Mouse (Mus musculus): ENCODE results near the gene Shd.
"Not testable (repeated sequence)": the region's sequence is repeated elsewhere in the genome, so short reads cannot be mapped to it uniquely, and the experiment has no call there.

DNA sequence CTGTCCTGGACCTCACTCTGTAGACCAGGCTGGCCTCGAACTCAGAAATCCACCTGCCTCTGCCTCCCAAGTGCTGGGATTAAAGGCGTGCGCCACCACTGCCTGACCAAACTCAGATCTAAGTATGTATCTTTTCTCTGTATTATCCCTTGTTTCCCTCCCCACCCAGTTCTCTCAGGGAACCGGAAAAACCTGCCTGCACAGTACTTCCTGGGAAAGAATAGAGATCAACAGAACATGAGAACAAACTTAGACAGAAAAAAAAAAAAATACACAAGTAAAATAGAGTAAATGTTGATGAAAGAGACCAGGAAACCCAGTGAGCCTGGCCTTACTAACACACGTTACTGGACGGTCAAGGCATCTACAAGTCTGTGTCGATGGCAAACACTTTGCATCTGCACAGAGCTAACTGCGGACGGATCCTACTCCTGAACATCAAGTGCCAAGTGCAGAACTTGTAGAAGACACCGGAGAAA, 25.8 kb upstream of the Shd start:
- not testable (repeated sequence) for TF ChIP-seq CTCF (IDR thresholded peaks at IDR 0.05; ENCODE audit: extremely low read depth, insufficient read depth, insufficient read length, insufficient replicate concordance); POLR2A (IDR thresholded peaks at IDR 0.05; ENCODE audit: low read depth, low read length)

Data from spleen, adult 2 months (tissue).